Mouse (Mus musculus): ENCODE results near the gene Gm11077. TPM values are rescaled to one million over a fixed set of nuclear protein-coding genes. Genes with fewer than 3 reads are reported as not detected.
A peak's percentile ranks its signal among the peaks of the same experiment; 100 is the strongest.

The Gm11077 gene
- polyA plus RNA-seq, 1 experiment from 2014 or later: not detected

GRCm38 (mm10) chr6:140767237-140767636 is 38.2 kb downstream of the Gm11077 start:
- no peaks in the 10 kb centered on the region for H3K9me3 ChIP-seq

GRCm38 (mm10) chr6:140768180-140768579 is 39.1 kb downstream of the Gm11077 start:
- H3K4me1 ChIP-seq: peaks cover 4% of the 10 kb centered on the region; the same call in 1 of the 2 replicates
- no peaks in the 10 kb centered on the region for H3K27me3 ChIP-seq (ENCODE audit: insufficient read depth, poor library complexity, severe bottlenecking)
- H3K27ac ChIP-seq: peak overlapping the region; percentile 47; the same call in 1 of the 2 replicates
- 75% methylated on average over 8 of the region's 8 CpGs for WGBS
- no peak overlapping the region for H3K4me3 ChIP-seq
- H3K9me3 ChIP-seq: no peaks in the 10 kb centered on the region
- no peaks in the 10 kb centered on the region for H3K36me3 ChIP-seq
- peak; percentile 75 for DNase-seq (ENCODE audit: low spot score)

More at GRCm38 (mm10) chr6:140767237-140767636, 38.2 kb downstream of the Gm11077 start:
- WGBS: 63% methylated on average over 6 of the region's 6 CpGs
- Histone ChIP-seq H3K36me3 (no peaks in the 10 kb centered on the region), H3K4me3 (no peak overlapping the region), H3K27me3 (ENCODE audit: insufficient read depth, poor library complexity, severe bottlenecking) (no peaks in the 10 kb centered on the region), H3K27ac (no peak overlapping the region), H3K4me1 (peaks cover 4% of the 10 kb centered on the region; the same call in 1 of the 2 replicates)
- no peak for DNase-seq (ENCODE audit: low spot score)

- H3K4me3 ChIP-seq: no peak overlapping the region
- H3K4me1 ChIP-seq: peaks cover 4% of the 10 kb centered on the region; the same call in 1 of the 2 replicates
- no peaks in the 10 kb centered on the region for H3K36me3 ChIP-seq
- H3K27me3 ChIP-seq (ENCODE audit: insufficient read depth, poor library complexity, severe bottlenecking): no peaks in the 10 kb centered on the region
- H3K9me3 ChIP-seq: no peaks in the 10 kb centered on the region
- DNase-seq (ENCODE audit: low spot score): peak; percentile 66
- no peak overlapping the region for H3K27ac ChIP-seq
- 71% methylated on average over 21 of the region's 21 CpGs for WGBS
Measured at GRCm38 (mm10) chr6:140768859-140769640, 40.0 kb downstream of the Gm11077 start.

GRCm38 (mm10) chr6:140776274-140776673 is 47.2 kb downstream of the Gm11077 start:
- no peaks in the 10 kb centered on the region for H3K4me1 ChIP-seq
- H3K4me3 ChIP-seq: no peak overlapping the region
- 89% methylated on average over 8 of the region's 8 CpGs for WGBS
- no peak overlapping the region for H3K27ac ChIP-seq
- H3K9me3 ChIP-seq: no peaks in the 10 kb centered on the region
- peak; percentile 30 for DNase-seq (ENCODE audit: low spot score)
- H3K36me3 ChIP-seq: no peaks in the 10 kb centered on the region
- no peaks in the 10 kb centered on the region for H3K27me3 ChIP-seq (ENCODE audit: insufficient read depth, poor library complexity, severe bottlenecking)

GRCm38 (mm10) chr6:140782524-140782923 is 53.4 kb downstream of the Gm11077 start:
- Histone ChIP-seq H3K27ac (no peak overlapping the region), H3K4me3 (no peak overlapping the region), H3K9me3 (no peaks in the 10 kb centered on the region), H3K4me1 (no peaks in the 10 kb centered on the region), H3K36me3 (no peaks in the 10 kb centered on the region), H3K27me3 (ENCODE audit: insufficient read depth, poor library complexity, severe bottlenecking) (no peaks in the 10 kb centered on the region)
- 93% methylated on average over 6 of the region's 6 CpGs for WGBS
- no peak for DNase-seq (ENCODE audit: low spot score)

- no peak for DNase-seq (ENCODE audit: low spot score)
- Histone ChIP-seq H3K27me3 (ENCODE audit: insufficient read depth, poor library complexity, severe bottlenecking) (no peaks in the 10 kb centered on the region), H3K4me3 (no peak overlapping the region), H3K36me3 (no peaks in the 10 kb centered on the region), H3K27ac (no peak overlapping the region), H3K4me1 (no peaks in the 10 kb centered on the region), H3K9me3 (no peaks in the 10 kb centered on the region)
- WGBS: 51% methylated on average over 2 of the region's 2 CpGs
Measured at GRCm38 (mm10) chr6:140786058-140786457, 57.0 kb downstream of the Gm11077 start.

GRCm38 (mm10) chr6:140789850-140790249 is 60.8 kb downstream of the Gm11077 start:
- DNase-seq (ENCODE audit: low spot score): no peak
- Histone ChIP-seq H3K27me3 (ENCODE audit: insufficient read depth, poor library complexity, severe bottlenecking) (no peaks in the 10 kb centered on the region), H3K4me3 (no peak overlapping the region), H3K27ac (no peak overlapping the region), H3K4me1 (no peaks in the 10 kb centered on the region), H3K36me3 (no peaks in the 10 kb centered on the region), H3K9me3 (no peaks in the 10 kb centered on the region)
- 35% methylated on average over 3 of the region's 3 CpGs for WGBS

- no peak for DNase-seq (ENCODE audit: low spot score)
- H3K27ac ChIP-seq: no peak overlapping the region
- WGBS: 86% methylated on average over 6 of the region's 6 CpGs
- H3K4me3 ChIP-seq: no peak overlapping the region
- no peaks in the 10 kb centered on the region for H3K36me3 ChIP-seq
- H3K9me3 ChIP-seq: no peaks in the 10 kb centered on the region
- no peaks in the 10 kb centered on the region for H3K4me1 ChIP-seq
- no peaks in the 10 kb centered on the region for H3K27me3 ChIP-seq (ENCODE audit: insufficient read depth, poor library complexity, severe bottlenecking)
Measured at GRCm38 (mm10) chr6:140793676-140794262, 64.7 kb downstream of the Gm11077 start.

- H3K4me1 ChIP-seq: no peaks in the 10 kb centered on the region
- no peaks in the 10 kb centered on the region for H3K9me3 ChIP-seq
- no peaks in the 10 kb centered on the region for H3K27me3 ChIP-seq (ENCODE audit: insufficient read depth, poor library complexity, severe bottlenecking)
- H3K27ac ChIP-seq: no peak overlapping the region
- no peaks in the 10 kb centered on the region for H3K36me3 ChIP-seq
- 71% methylated on average over 3 of the region's 3 CpGs for WGBS
- H3K4me3 ChIP-seq: no peak overlapping the region
- DNase-seq (ENCODE audit: low spot score): no peak
Measured at GRCm38 (mm10) chr6:140798841-140799240, 69.8 kb downstream of the Gm11077 start.

GRCm38 (mm10) chr6:140799435-140800040 is 70.5 kb downstream of the Gm11077 start:
- Histone ChIP-seq H3K9me3 (no peaks in the 10 kb centered on the region), H3K36me3 (no peaks in the 10 kb centered on the region), H3K4me1 (no peaks in the 10 kb centered on the region), H3K4me3 (no peak overlapping the region), H3K27ac (no peak overlapping the region), H3K27me3 (ENCODE audit: insufficient read depth, poor library complexity, severe bottlenecking) (no peaks in the 10 kb centered on the region)
- DNase-seq (ENCODE audit: low spot score): no peak
- WGBS: 83% methylated on average over 16 of the region's 16 CpGs

GRCm38 (mm10) chr6:140800587-140800986 is 71.5 kb downstream of the Gm11077 start:
- WGBS: 80% methylated on average over 4 of the region's 4 CpGs
- H3K36me3 ChIP-seq: no peaks in the 10 kb centered on the region

More at GRCm38 (mm10) chr6:140800587-140800986, 71.5 kb downstream of the Gm11077 start:
- Histone ChIP-seq H3K4me3 (no peak overlapping the region), H3K4me1 (no peaks in the 10 kb centered on the region), H3K27ac (no peak overlapping the region), H3K9me3 (no peaks in the 10 kb centered on the region), H3K27me3 (ENCODE audit: insufficient read depth, poor library complexity, severe bottlenecking) (no peaks in the 10 kb centered on the region)
- no peak for DNase-seq (ENCODE audit: low spot score)
